In the genomic region with DNA sequence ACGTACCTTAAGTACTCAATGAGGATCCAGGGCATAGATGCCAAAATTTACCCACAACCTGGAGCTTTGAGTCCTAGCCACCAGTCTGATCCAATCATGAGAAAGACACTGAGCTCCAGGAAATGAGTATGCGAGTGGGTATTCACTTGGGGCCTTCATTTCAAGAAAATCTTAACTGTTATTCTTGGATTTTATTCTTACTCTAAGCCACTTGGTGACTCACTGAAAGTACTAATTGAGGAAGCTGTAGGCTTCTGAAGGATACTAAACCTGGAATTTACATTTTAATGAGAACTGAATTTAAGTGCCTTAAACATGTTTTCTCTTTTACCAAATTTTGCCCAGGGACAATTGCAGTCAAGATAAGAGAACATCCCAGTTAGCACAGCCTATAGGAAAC, we compare ENCODE assay signal across 32 mouse cellular contexts.
"Had no signal": no experiment of that assay in that cellular context is flagged by ENCODE, and none has a peak within 500 bp of the region (broad histone marks: within the 10 kb centered on the region; RNA-seq: fewer than 3 reads in every experiment).

No protein-coding gene starts in this region.

- ATAC-seq: liver, embryonic 12.5 days; liver, postnatal 0 days; lung, postnatal 0 days; midbrain, embryonic 13.5 days; midbrain, embryonic 15.5 days; midbrain, embryonic 16.5 days had no signal

- H3K27me3 ChIP-seq: limb, embryonic 12.5 days; limb, embryonic 13.5 days; limb, embryonic 15.5 days; liver, embryonic 12.5 days; liver, embryonic 13.5 days; liver, embryonic 15.5 days; lung, embryonic 15.5 days; megakaryocyte, embryonic 14.5 days; midbrain, embryonic 12.5 days; midbrain, embryonic 13.5 days; midbrain, embryonic 15.5 days; neural tube, embryonic 12.5 days had no signal

- H3K4me2 ChIP-seq: limb, embryonic 12.5 days; limb, embryonic 13.5 days; limb, embryonic 15.5 days; liver, embryonic 11.5 days; liver, embryonic 12.5 days; liver, embryonic 13.5 days; liver, embryonic 15.5 days; lung, embryonic 14.5 days; lung, embryonic 15.5 days; midbrain, embryonic 11.5 days; midbrain, embryonic 12.5 days; midbrain, embryonic 13.5 days; midbrain, embryonic 15.5 days; neural tube, embryonic 12.5 days had no signal

- H3K9me3 ChIP-seq: limb, embryonic 10.5 days; limb, embryonic 12.5 days; limb, embryonic 13.5 days; limb, embryonic 15.5 days; liver, embryonic 12.5 days; liver, embryonic 13.5 days; liver, embryonic 15.5 days; lung, embryonic 15.5 days; megakaryocyte, embryonic 14.5 days; midbrain, embryonic 10.5 days; midbrain, embryonic 12.5 days; midbrain, embryonic 13.5 days; midbrain, embryonic 15.5 days; neural tube, embryonic 12.5 days had no signal

- H3K36me3 ChIP-seq: limb, embryonic 10.5 days; limb, embryonic 12.5 days; limb, embryonic 13.5 days; limb, embryonic 15.5 days; liver, embryonic 12.5 days; liver, embryonic 13.5 days; liver, embryonic 15.5 days; lung, embryonic 15.5 days; midbrain, embryonic 10.5 days; midbrain, embryonic 12.5 days; midbrain, embryonic 13.5 days; midbrain, embryonic 15.5 days; neural tube, embryonic 12.5 days had no signal

- H3K27ac ChIP-seq: limb, embryonic 10.5 days; limb, embryonic 12.5 days; limb, embryonic 13.5 days; limb, embryonic 15.5 days; liver, embryonic 12.5 days; liver, embryonic 13.5 days; liver, embryonic 14.5 days; liver, embryonic 15.5 days; lung, embryonic 15.5 days; macrophage; midbrain, embryonic 10.5 days; midbrain, embryonic 12.5 days; midbrain, embryonic 13.5 days; midbrain, embryonic 15.5 days; neural tube, embryonic 12.5 days had no signal

- H3K4me3 ChIP-seq: limb, embryonic 10.5 days; limb, embryonic 12.5 days; limb, embryonic 13.5 days; limb, embryonic 15.5 days; liver, embryonic 12.5 days; liver, embryonic 13.5 days; liver, embryonic 15.5 days; lung, embryonic 15.5 days; megakaryocyte, embryonic 14.5 days; midbrain, embryonic 10.5 days; midbrain, embryonic 12.5 days; midbrain, embryonic 13.5 days; midbrain, embryonic 15.5 days; myocyte; neural tube, embryonic 12.5 days had no signal

- H3K9ac ChIP-seq: limb, embryonic 12.5 days; limb, embryonic 13.5 days; limb, embryonic 15.5 days; liver, embryonic 12.5 days; liver, embryonic 13.5 days; liver, embryonic 14.5 days; liver, embryonic 15.5 days; liver, postnatal 0 days; lung, embryonic 14.5 days; lung, embryonic 15.5 days; midbrain, embryonic 12.5 days; midbrain, embryonic 13.5 days; midbrain, embryonic 15.5 days; neural tube, embryonic 12.5 days had no signal

- DNase-seq: left cerebral cortex, postnatal 4 days; liver; liver, embryonic 13.5 days; liver, postnatal 0 days; lung, adult 18-20 months; lung, adult 2 months; lung, embryonic 14.5 days; lung, postnatal 10 days; lung, postnatal 14 days; lung, postnatal 36 days; lung, postnatal 4 days; midbrain, embryonic 14.5 days had no signal

- H3K4me1 ChIP-seq: limb, embryonic 10.5 days; limb, embryonic 12.5 days; limb, embryonic 13.5 days; limb, embryonic 15.5 days; liver, embryonic 12.5 days; liver, embryonic 13.5 days; liver, embryonic 15.5 days; lung, embryonic 15.5 days; megakaryocyte, embryonic 14.5 days; midbrain, embryonic 10.5 days; midbrain, embryonic 12.5 days; midbrain, embryonic 13.5 days; midbrain, embryonic 15.5 days; neural tube, embryonic 12.5 days had no signal
